Mouse (Mus musculus) brain, embryonic 14.5 days (tissue): ENCODE measurements around the gene Tgfbi. TPM values are rescaled to one million over a fixed set of nuclear protein-coding genes. Genes with fewer than 3 reads are reported as not detected.
A peak's percentile ranks its signal among the peaks of the same experiment; 100 is the strongest.

Experiments used
- DNase-seq: peaks from one replicate; pipeline ENCODE4 v3.0.0-alpha.2; 2011; ENCODE audit warnings: low read depth
- CTCF ChIP-seq: fragments of 200-500 bp; IDR thresholded peaks from 2 replicates; pipeline ENCODE4 v1.5.1; 2012; ENCODE audit warnings: inconsistent platforms, mild to moderate bottlenecking, moderate library complexity, borderline replicate concordance; ENCODE audit not compliant: insufficient read depth, insufficient read length; ENCODE audit errors: extremely low read depth
- POLR2A ChIP-seq: fragments of 200-500 bp; IDR thresholded peaks from 2 replicates; pipeline ENCODE4 v1.6.1; 2012; ENCODE audit warnings: mild to moderate bottlenecking, inconsistent platforms, borderline replicate concordance; ENCODE audit not compliant: poor library complexity, insufficient read depth, insufficient read length, severe bottlenecking; ENCODE audit errors: extremely low read depth
- polyA plus RNA-seq: library from polyadenylated mRNA; depleted of rRNA; stranded (reverse); fragments of >200 nt; gene quantifications from 2 replicates; pipeline ENCODE4 v1.2.3, GENCODE M21; 2012; rRNA removed

Tgfbi gene
- polyA plus RNA-seq, 1 experiment, result 7.0 TPM

DNA sequence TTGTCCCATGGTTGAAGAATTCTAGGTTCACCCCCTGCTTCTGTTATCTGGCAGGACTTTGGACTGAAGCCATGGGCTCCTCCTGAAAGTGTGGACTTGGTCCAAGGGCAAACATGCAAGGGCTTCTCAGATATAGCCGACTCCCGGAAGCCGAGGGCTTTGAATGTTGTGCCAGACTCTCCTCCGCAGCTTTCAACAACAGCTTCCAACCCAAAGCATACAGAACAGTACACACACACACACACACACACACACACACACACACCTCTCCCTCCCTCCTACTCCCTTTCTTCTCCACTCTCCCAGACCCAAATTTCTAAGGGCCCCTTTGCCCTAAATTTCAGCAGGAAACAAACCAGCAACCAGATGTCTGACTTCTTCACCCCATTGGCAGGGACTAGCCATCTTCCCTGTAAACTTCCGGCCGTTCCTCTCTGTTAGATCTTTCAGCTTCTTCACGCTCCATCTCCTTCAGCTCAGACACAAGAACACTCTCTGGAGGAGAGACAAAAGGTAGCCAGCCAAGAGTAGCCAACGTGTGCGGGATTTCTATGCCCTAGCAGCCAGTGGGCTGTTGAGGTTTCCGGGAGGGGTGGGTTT, 69.0 kb downstream of the Tgfbi start:
- peak; percentile 56 for DNase-seq
- TF ChIP-seq POLR2A (no peak), CTCF (no peak)

DNA sequence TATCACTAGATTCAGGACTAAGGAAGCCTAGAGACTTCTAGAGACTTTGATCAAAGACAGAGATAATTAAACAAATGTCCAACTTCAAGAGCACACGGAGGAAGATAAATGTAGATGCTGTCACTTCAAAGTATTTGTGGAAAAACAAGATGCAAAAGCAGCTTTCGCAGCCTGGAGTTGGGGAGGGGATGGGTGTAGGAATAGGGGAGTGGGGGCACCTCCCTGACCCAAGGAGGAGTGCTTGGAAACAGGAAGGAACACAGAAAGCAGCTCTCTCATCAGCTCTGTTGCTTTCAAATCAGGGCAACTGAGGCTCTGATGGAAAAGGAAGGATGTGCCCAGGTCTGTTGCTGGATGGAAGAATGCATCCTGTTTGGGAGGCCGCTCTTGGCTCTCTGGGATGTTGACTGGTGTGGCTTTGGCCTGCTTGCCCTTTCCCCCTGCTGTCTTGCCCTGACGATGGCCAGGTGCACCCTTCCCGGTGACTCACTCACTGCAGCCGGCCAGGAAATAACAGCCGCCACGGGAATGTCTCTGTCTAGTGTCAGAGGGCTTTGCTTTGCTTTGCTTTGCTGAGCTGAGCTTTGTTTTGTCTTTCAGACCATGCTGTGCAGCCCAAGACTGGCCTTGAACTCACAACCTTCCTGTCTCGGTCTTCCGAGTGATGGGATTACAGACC, 69.6 kb downstream of the Tgfbi start:
- no peak for DNase-seq
- TF ChIP-seq POLR2A, result no peak
- no peak for TF ChIP-seq CTCF

DNA sequence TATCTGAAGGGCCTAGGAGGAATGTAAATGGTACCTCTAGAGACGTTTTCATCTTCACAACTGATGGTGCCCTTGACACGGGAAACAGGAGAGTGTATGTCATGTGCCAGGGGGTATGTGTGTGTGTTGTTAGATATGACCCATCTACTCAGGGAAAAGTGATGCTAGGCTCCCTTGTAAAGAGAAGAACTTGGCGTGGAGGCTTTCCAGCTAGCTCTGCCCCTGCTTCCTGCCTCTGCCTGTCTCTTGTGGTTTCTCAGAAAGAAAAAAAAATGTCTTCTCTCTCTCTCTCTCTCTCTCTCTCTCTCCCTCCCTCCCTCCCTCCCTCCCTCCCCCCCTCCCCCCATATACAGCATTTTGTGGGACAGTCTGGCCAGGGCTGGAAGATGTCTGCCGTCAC, 72.6 kb downstream of the Tgfbi start:
- no peak for TF ChIP-seq POLR2A
- TF ChIP-seq CTCF, result no peak
- DNase-seq, result no peak

DNA sequence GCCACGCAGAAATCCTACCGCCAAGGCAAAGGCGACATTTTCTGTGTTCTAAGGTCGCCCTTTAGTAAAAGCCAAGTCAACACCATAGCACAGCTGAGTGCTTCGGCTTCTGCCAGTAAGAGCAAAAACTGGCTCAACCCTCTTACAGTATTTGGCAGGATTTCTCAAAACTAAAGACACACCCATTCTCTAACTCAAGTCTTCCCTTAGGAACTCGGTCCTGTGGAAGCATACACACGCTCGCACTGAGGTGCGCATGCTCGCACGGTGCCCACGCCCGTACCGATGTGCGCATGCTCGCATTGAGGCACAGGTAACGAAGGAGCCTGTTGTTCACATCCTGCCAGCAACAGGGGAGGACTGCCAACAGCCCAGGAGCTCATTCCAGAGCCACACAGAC, 73.0 kb downstream of the Tgfbi start:
- TF ChIP-seq POLR2A, result no peak
- TF ChIP-seq CTCF, result no peak
- peak; percentile 63 for DNase-seq

DNA sequence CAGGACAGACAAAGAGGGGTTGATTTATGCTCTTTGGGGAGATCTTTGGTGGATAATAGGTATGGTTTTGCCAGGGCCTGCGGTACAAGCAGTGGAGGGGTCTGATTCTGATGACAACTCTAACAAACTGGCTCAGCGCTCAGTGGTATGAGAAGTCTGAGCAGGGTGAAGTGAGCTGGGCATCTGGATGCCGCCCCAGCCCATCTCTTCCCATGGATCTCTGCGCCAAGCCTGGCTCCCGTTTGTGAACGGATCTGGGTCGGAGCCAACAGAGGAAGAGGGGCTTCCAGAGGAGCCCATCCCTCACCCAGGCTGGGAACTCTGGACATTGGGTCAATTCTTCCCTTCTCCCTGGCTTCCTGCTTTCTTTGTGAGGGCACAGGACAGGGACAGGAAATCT, 74.0 kb downstream of the Tgfbi start:
- no peak for DNase-seq
- TF ChIP-seq CTCF, result no peak

Other genes starting within 250 kb of the Tgfbi start
- gene Gm3045, start 182.9 kb upstream of the Tgfbi start, polyA plus RNA-seq, result not detected in 2 replicates
- gene Slc25a48, start 171.2 kb upstream of the Tgfbi start, polyA plus RNA-seq, result 0.13 and 0.27 TPM in 2 replicates
- not detected in 2 replicates for gene Il9, start 127.3 kb upstream of the Tgfbi start, polyA plus RNA-seq
- gene Fbxl21, start 87.1 kb upstream of the Tgfbi start, polyA plus RNA-seq, result 3.8 and 4.0 TPM in 2 replicates
- gene Lect2, start 61.0 kb upstream of the Tgfbi start, polyA plus RNA-seq, result 0.14 TPM in 1 of 2 replicates, not detected in the other
- 57.2 and 57.5 TPM in 2 replicates for gene Smad5, start 93.5 kb downstream of the Tgfbi start, polyA plus RNA-seq
- gene Gm45623, start 144.3 kb downstream of the Tgfbi start, polyA plus RNA-seq, result 1.4 and 1.8 TPM in 2 replicates